Mouse (Mus musculus) embryonic fibroblast, embryonic 13.5 days (primary cell): Measurements from ENCODE around the gene Nlrx1.

Experiments
- CTCF ChIP-seq: IDR thresholded peaks from 2 replicates; pipeline ENCODE4 v1.5.1; 2011; ENCODE audit warnings: mild to moderate bottlenecking, control low read depth, low read length, moderate library complexity, borderline replicate concordance; ENCODE audit not compliant: insufficient read depth
- POLR2A ChIP-seq: IDR thresholded peaks from 2 replicates; pipeline ENCODE4 v1.6.1; 2011; ENCODE audit warnings: low read depth, mild to moderate bottlenecking, control low read depth, low read length, moderate library complexity

DNA sequence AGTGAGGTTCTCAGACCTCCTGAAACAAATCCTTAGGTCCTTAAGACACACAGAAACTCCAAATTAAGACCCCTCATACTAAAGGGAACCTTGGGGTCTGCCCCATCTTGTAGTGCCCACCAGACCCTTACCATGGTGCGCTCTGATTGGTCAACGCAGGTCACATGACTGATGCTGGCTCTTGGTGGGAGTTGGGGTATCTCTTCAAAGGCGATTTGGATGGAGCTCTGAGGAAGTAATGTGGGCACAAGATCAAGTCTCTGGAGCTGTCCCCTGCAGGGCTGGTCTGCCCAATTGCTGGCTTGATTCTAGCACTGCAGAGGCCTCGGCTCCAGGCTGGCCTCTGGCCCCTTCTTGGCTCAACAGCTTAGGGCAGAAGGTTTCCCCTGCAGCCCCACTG is 49.1 kb upstream of the Nlrx1 start:
- no peak for TF ChIP-seq CTCF
- no peak for TF ChIP-seq POLR2A
